Comparison of ENCODE assay signal across 13 mouse cellular contexts in genomic region chr11:101191919-101192470, GRCm38 (mm10). TPM values are rescaled to one million over a fixed set of nuclear protein-coding genes. Genes with fewer than 3 reads are reported as not detected.
DNase-seq lines count a peak whose midpoint lies in the region; ATAC-seq and TF ChIP-seq lines count a peak whose summit lies in the region.
"Had no signal": no experiment of that assay in that cellular context is flagged by ENCODE, and none has a peak within 500 bp of the region (broad histone marks: within the 10 kb centered on the region; RNA-seq: fewer than 3 reads in every experiment).

No protein-coding gene starts in this region.

- H3K27me3 ChIP-seq in intestine, embryonic 14.5 days (replicated peaks; ENCODE audit: control insufficient read depth, insufficient read depth, low read length), result no peaks in the 10 kb centered on the region
- H3K27me3 ChIP-seq in intestine, postnatal 0 days (replicated peaks; ENCODE audit: control insufficient read depth, insufficient read depth, low read length), result no peaks in the 10 kb centered on the region
- H3K27me3 ChIP-seq in megakaryocyte, embryonic 14.5 days (replicated peaks), result peaks cover 6% of the 10 kb centered on the region
- no peaks in the 10 kb centered on the region for H3K27me3 ChIP-seq in myocyte (ENCODE audit: control insufficient read depth, insufficient read depth, insufficient read length)
- H3K27me3 ChIP-seq: limb, embryonic 13.5 days had no signal

- WGBS in intestine, embryonic 14.5 days, result 71% methylated on average over 4 of the region's 4 CpGs
- WGBS in intestine, postnatal 0 days, result 85% methylated on average over 4 of the region's 4 CpGs

- no peak overlapping the region for H3ac ChIP-seq in myocyte (ENCODE audit: control insufficient read depth, insufficient read length)

- H3K4me1 ChIP-seq in intestine, embryonic 14.5 days (replicated peaks; ENCODE audit: control insufficient read depth, insufficient read depth, low read length), result peaks cover 31% of the 10 kb centered on the region
- H3K4me1 ChIP-seq in intestine, postnatal 0 days (replicated peaks; ENCODE audit: control insufficient read depth, insufficient read depth, low read length), result no peaks in the 10 kb centered on the region
- H3K4me1 ChIP-seq in megakaryocyte, embryonic 14.5 days, result peaks cover 83% of the 10 kb centered on the region

- H3K79me2 ChIP-seq in myocyte (ENCODE audit: control insufficient read depth, insufficient read depth), result no peaks in the 10 kb centered on the region

- DNase-seq in intestine, embryonic 14.5 days (ENCODE audit: low spot score), result no peak
- peak; percentile 55 to 62 for DNase-seq in cerebellum, postnatal 14 days
- DNase-seq in embryo, embryonic 11 days, result no peak
- DNase-seq: heart, adult 2 months; kidney, adult 8-10 months; thymus, postnatal 4 days had no signal

- ATAC-seq in intestine, embryonic 14.5 days (replicated peaks; ENCODE audit: low FRiP score, low TSS enrichment, low read depth), result no peak
- no peak for ATAC-seq in intestine, postnatal 0 days
- ATAC-seq in megakaryocyte, adult 5-6 weeks (ENCODE audit: poor library complexity, severe bottlenecking), result no peak
- ATAC-seq: CD4-positive, CD25-positive, alpha-beta regulatory T cell, adult 4 months had no signal

- H3K27ac ChIP-seq in intestine, embryonic 14.5 days (ENCODE audit: low read depth), result peak overlapping the region; percentile 93; the same call in 1 of the 2 replicates
- H3K27ac ChIP-seq in intestine, postnatal 0 days (ENCODE audit: low read depth, low read length), result no peak overlapping the region
- H3K27ac ChIP-seq: heart, adult 2 months; limb, embryonic 13.5 days had no signal

- H3K36me3 ChIP-seq in intestine, embryonic 14.5 days (ENCODE audit: control insufficient read depth, insufficient read depth, low read length), result peaks cover 40% of the 10 kb centered on the region
- H3K36me3 ChIP-seq in intestine, postnatal 0 days (ENCODE audit: control insufficient read depth, insufficient read depth), result peaks cover 43% of the 10 kb centered on the region
- peaks cover 85% of the 10 kb centered on the region for H3K36me3 ChIP-seq in megakaryocyte, embryonic 14.5 days (replicated peaks; ENCODE audit: low read length)
- no peaks in the 10 kb centered on the region for H3K36me3 ChIP-seq in myocyte (ENCODE audit: control insufficient read depth, insufficient read depth)

- no peak overlapping the region for H3K4me2 ChIP-seq in intestine, embryonic 14.5 days (ENCODE audit: low read length)
- no peak overlapping the region for H3K4me2 ChIP-seq in intestine, postnatal 0 days (replicated peaks; ENCODE audit: low read depth)
- no peak overlapping the region for H3K4me2 ChIP-seq in myocyte (ENCODE audit: low read depth)
- H3K4me2 ChIP-seq: limb, embryonic 13.5 days had no signal

- H3K9ac ChIP-seq in intestine, embryonic 14.5 days (ENCODE audit: low read length), result no peak overlapping the region
- H3K9ac ChIP-seq in intestine, postnatal 0 days (ENCODE audit: low read depth, low read length), result no peak overlapping the region
- H3K9ac ChIP-seq: limb, embryonic 13.5 days had no signal

- no peak for TF ChIP-seq CTCF in intestine, postnatal 0 days (IDR thresholded peaks at IDR 0.05; ENCODE audit: low read depth)

- no peak overlapping the region for H3K4me3 ChIP-seq in intestine, embryonic 14.5 days (ENCODE audit: low read depth, low read length)
- no peak overlapping the region for H3K4me3 ChIP-seq in intestine, postnatal 0 days (ENCODE audit: low read depth, low read length)
- H3K4me3 ChIP-seq in megakaryocyte, embryonic 14.5 days (replicated peaks), result peak overlapping the region; percentile 31
- no peak overlapping the region for H3K4me3 ChIP-seq in myocyte
- H3K4me3 ChIP-seq: heart, adult 2 months; limb, embryonic 13.5 days had no signal

- TF ChIP-seq POLR2A in myocyte (IDR thresholded peaks at IDR 0.05; ENCODE audit: insufficient read length, low read depth), result no peak

- no peaks in the 10 kb centered on the region for H3K9me3 ChIP-seq in intestine, embryonic 14.5 days (ENCODE audit: control insufficient read depth, low read length)
- no peaks in the 10 kb centered on the region for H3K9me3 ChIP-seq in intestine, postnatal 0 days (ENCODE audit: control insufficient read depth)
- no peaks in the 10 kb centered on the region for H3K9me3 ChIP-seq in megakaryocyte, embryonic 14.5 days
- H3K9me3 ChIP-seq: limb, embryonic 13.5 days had no signal

TF ChIP-seq in myocyte, 11 proteins besides CTCF, POLR2A, EP300 and RAD21:
- TF ChIP-seq USF1 (IDR thresholded peaks at IDR 0.05; ENCODE audit: low read depth) (no peak), POLR2AphosphoS2 (IDR thresholded peaks at IDR 0.05; ENCODE audit: insufficient read length, low read depth) (peak; percentile 62), MYOD1 (IDR thresholded peaks at IDR 0.05; ENCODE audit: control insufficient read depth in 1 of 3, insufficient read length in 2 of 3, low read depth in 2 of 3) (peak in 2 of 3 experiments; percentile 66 to 84), REST (IDR thresholded peaks at IDR 0.05; ENCODE audit: insufficient read depth, insufficient read length) (no peak), MYOG (IDR thresholded peaks at IDR 0.05; ENCODE audit: control insufficient read depth in 1 of 3, insufficient read depth in 1 of 3, insufficient read length in 2 of 3, low read depth in 2 of 3) (peak; percentile 30 to 83 (median 44))
TF ChIP-seq in myocyte: peak in this region for 3.

RNA-seq across cellular contexts. Expression of gene Ccr10, which starts 16.8 kb away (rescaled TPM):
- 0.23 TPM in 1 of 2 replicates, not detected in the other for polyA plus RNA-seq in intestine, embryonic 14.5 days (2014; fragmentation: Nextera tagmentation; extraction: Ambion mirVana)
- 0.13 and 0.22 TPM in 2 replicates for polyA plus RNA-seq in intestine, postnatal 0 days (2015; fragmentation: Nextera tagmentation; extraction: Ambion mirVana)
- polyA plus RNA-seq in megakaryocyte, embryonic 14.5 days (2012; ENCODE audit: insufficient read depth, low replicate concordance), result 0.13 TPM in 1 of 2 replicates, not detected in the other
- total RNA-seq in megakaryocyte, adult 5-6 weeks (2015), result 0.11 TPM in 1 of 2 replicates, not detected in the other
- 0.07 and 0.37 TPM in 2 replicates for total RNA-seq in megakaryocyte, adult 5-6 weeks (2017)
- 0.56 TPM for polyA plus RNA-seq in myocyte (2012; fragmentation: generic; extraction: Trizol)
- total RNA-seq: heart, adult 2 months; hematopoietic stem cell, adult 5-6 weeks had no signal

RNA-seq across cellular contexts. Expression of gene Plekhh3, which starts 20.8 kb away (rescaled TPM):
- 12.8 and 13.8 TPM in 2 replicates for polyA plus RNA-seq in intestine, embryonic 14.5 days (2014; fragmentation: Nextera tagmentation; extraction: Ambion mirVana)
- 7.7 and 7.8 TPM in 2 replicates for polyA plus RNA-seq in intestine, postnatal 0 days (2015; fragmentation: Nextera tagmentation; extraction: Ambion mirVana)
- 2.3 and 6.6 TPM in 2 replicates for polyA plus RNA-seq in megakaryocyte, embryonic 14.5 days (2012; ENCODE audit: insufficient read depth, low replicate concordance)
- 0.96 and 1.6 TPM in 2 replicates for total RNA-seq in megakaryocyte, adult 5-6 weeks (2015)
- total RNA-seq in megakaryocyte, adult 5-6 weeks (2017), result 1.8 and 3.8 TPM in 2 replicates
- polyA plus RNA-seq in myocyte (2012; fragmentation: generic; extraction: Trizol), result 53.6 TPM
- total RNA-seq: hematopoietic stem cell, adult 5-6 weeks had no signal
- polyA plus RNA-seq: CD4-positive, CD25-positive, alpha-beta regulatory T cell, adult 4 months had no signal

RNA-seq across cellular contexts. Expression of gene Cntnap1, which starts 21.7 kb away (rescaled TPM):
- polyA plus RNA-seq in intestine, embryonic 14.5 days (2014; fragmentation: Nextera tagmentation; extraction: Ambion mirVana), result 1.2 and 1.4 TPM in 2 replicates
- polyA plus RNA-seq in intestine, postnatal 0 days (2015; fragmentation: Nextera tagmentation; extraction: Ambion mirVana), result 5.2 and 6.0 TPM in 2 replicates
- polyA plus RNA-seq in megakaryocyte, embryonic 14.5 days (2012; ENCODE audit: insufficient read depth, low replicate concordance), result 0.72 and 0.89 TPM in 2 replicates
- total RNA-seq in megakaryocyte, adult 5-6 weeks (2015), result not detected in 2 replicates
- 0.07 TPM in 1 of 2 replicates, not detected in the other for total RNA-seq in megakaryocyte, adult 5-6 weeks (2017)
- polyA plus RNA-seq in myocyte (2012; fragmentation: generic; extraction: Trizol), result 1.3 TPM
- total RNA-seq: hematopoietic stem cell, adult 5-6 weeks had no signal

RNA-seq across cellular contexts. Expression of gene Ezh1, which starts 34.3 kb away (rescaled TPM):
- polyA plus RNA-seq in intestine, embryonic 14.5 days (2014; fragmentation: Nextera tagmentation; extraction: Ambion mirVana), result 20.2 and 21.8 TPM in 2 replicates
- 9.8 and 10.8 TPM in 2 replicates for polyA plus RNA-seq in intestine, postnatal 0 days (2015; fragmentation: Nextera tagmentation; extraction: Ambion mirVana)
- 0.65 and 2.0 TPM in 2 replicates for polyA plus RNA-seq in megakaryocyte, embryonic 14.5 days (2012; ENCODE audit: insufficient read depth, low replicate concordance)
- total RNA-seq in megakaryocyte, adult 5-6 weeks (2015), result 20.0 and 20.8 TPM in 2 replicates
- total RNA-seq in megakaryocyte, adult 5-6 weeks (2017), result 20.0 and 20.1 TPM in 2 replicates
- polyA plus RNA-seq in myocyte (2012; fragmentation: generic; extraction: Trizol), result 13.7 TPM

RNA-seq across cellular contexts. Expression of gene Tubg2, which starts 36.3 kb away (rescaled TPM):
- 5.8 and 7.4 TPM in 2 replicates for polyA plus RNA-seq in intestine, embryonic 14.5 days (2014; fragmentation: Nextera tagmentation; extraction: Ambion mirVana)
- 2.5 and 2.8 TPM in 2 replicates for polyA plus RNA-seq in intestine, postnatal 0 days (2015; fragmentation: Nextera tagmentation; extraction: Ambion mirVana)
- polyA plus RNA-seq in megakaryocyte, embryonic 14.5 days (2012; ENCODE audit: insufficient read depth, low replicate concordance), result not detected in 2 replicates
- total RNA-seq in megakaryocyte, adult 5-6 weeks (2015), result not detected in 2 replicates
- total RNA-seq in megakaryocyte, adult 5-6 weeks (2017), result not detected in 2 replicates
- 0.18 TPM for polyA plus RNA-seq in myocyte (2012; fragmentation: generic; extraction: Trizol)
- total RNA-seq: hematopoietic stem cell, adult 5-6 weeks had no signal

Comparison
In these comparisons a context has a peak if more than half of its experiments do, and no peak if none do; other contexts are left out.
1. DNase-seq: peak in cerebellum, postnatal 14 days (2 of 2); none in intestine, embryonic 14.5 days (single experiment) and embryo, embryonic 11 days (single experiment).